In genomic region chr2:181457831-181458230, GRCm38 (mm10) we compare ENCODE assay signal across 8 mouse cellular contexts. TPM values are rescaled to one million over a fixed set of nuclear protein-coding genes. Genes with fewer than 3 reads are reported as not detected.
DNase-seq lines count a peak whose midpoint lies in the region; ATAC-seq and TF ChIP-seq lines count a peak whose summit lies in the region.

No protein-coding gene starts in this region.

- H3K27me3 ChIP-seq in intestine, postnatal 0 days (replicated peaks; ENCODE audit: control insufficient read depth, insufficient read depth, low read length) = peaks cover 47% of the 10 kb centered on the region
- H3K27me3 ChIP-seq in midbrain, embryonic 14.5 days (ENCODE audit: control insufficient read depth, insufficient read depth, low read length) = peaks cover 7% of the 10 kb centered on the region; the same call in 1 of the 2 replicates

- peak overlapping the region; percentile 86 for H3K4me3 ChIP-seq in intestine, postnatal 0 days (ENCODE audit: low read depth, low read length)
- peak overlapping the region; percentile 98 for H3K4me3 ChIP-seq in midbrain, embryonic 14.5 days (replicated peaks; ENCODE audit: low read depth, low read length)

- no peaks in the 10 kb centered on the region for H3K9me3 ChIP-seq in intestine, postnatal 0 days (ENCODE audit: control insufficient read depth)
- no peaks in the 10 kb centered on the region for H3K9me3 ChIP-seq in midbrain, embryonic 14.5 days (ENCODE audit: control insufficient read depth, low read length)

- WGBS in intestine, postnatal 0 days = 7% methylated on average over 15 of the region's 15 CpGs
- WGBS in midbrain, embryonic 14.5 days = 3% methylated on average over 15 of the region's 15 CpGs

- H3K27ac ChIP-seq in intestine, postnatal 0 days (ENCODE audit: low read depth, low read length) = no peak overlapping the region
- no peak overlapping the region for H3K27ac ChIP-seq in midbrain, embryonic 14.5 days (replicated peaks; ENCODE audit: low read depth, low read length)

- no peak overlapping the region for H3K9ac ChIP-seq in intestine, postnatal 0 days (ENCODE audit: low read depth, low read length)
- H3K9ac ChIP-seq in midbrain, embryonic 14.5 days (replicated peaks; ENCODE audit: low read length) = peak overlapping the region; percentile 93; the same call in 1 of the 2 replicates

- no peaks in the 10 kb centered on the region for H3K36me3 ChIP-seq in intestine, postnatal 0 days (ENCODE audit: control insufficient read depth, insufficient read depth)
- H3K36me3 ChIP-seq in midbrain, embryonic 14.5 days (ENCODE audit: control insufficient read depth, insufficient read depth, low read length) = no peaks in the 10 kb centered on the region

- DNase-seq in cerebellum, adult 9-11 months = peak; percentile 25
- DNase-seq in cerebellum, adult 11 months = no peak
- DNase-seq in urinary bladder, postnatal 14 days (ENCODE audit: low spot score) = peak; percentile 6
- DNase-seq in urinary bladder, adult 18-20 months (ENCODE audit: low spot score in 2 of 2) = no peak
- DNase-seq in midbrain, embryonic 14.5 days = peak; percentile 46
- DNase-seq in T-cell, adult 2 months (ENCODE audit: low spot score) = no peak
- DNase-seq in layer of hippocampus, adult 18-20 months (ENCODE audit: low spot score in 2 of 2) = no peak

- no peak for ATAC-seq in intestine, postnatal 0 days
- no peak for ATAC-seq in midbrain, embryonic 14.5 days (ENCODE audit: low FRiP score, low TSS enrichment)

- no peaks in the 10 kb centered on the region for H3K4me1 ChIP-seq in intestine, postnatal 0 days (replicated peaks; ENCODE audit: control insufficient read depth, insufficient read depth, low read length)
- peaks cover 10% of the 10 kb centered on the region; the same call in 1 of the 2 replicates for H3K4me1 ChIP-seq in midbrain, embryonic 14.5 days (ENCODE audit: control insufficient read depth, insufficient read depth, low read length)

- peak overlapping the region; percentile 100 for H3K4me2 ChIP-seq in intestine, postnatal 0 days (replicated peaks; ENCODE audit: low read depth)
- peak overlapping the region; percentile 91 for H3K4me2 ChIP-seq in midbrain, embryonic 14.5 days (ENCODE audit: low read length)

- no peak for TF ChIP-seq CTCF in intestine, postnatal 0 days (IDR thresholded peaks at IDR 0.05; ENCODE audit: low read depth)

RNA-seq across cellular contexts. Expression of gene Zbtb46, which starts 1.4 kb away (rescaled TPM):
- 2.1 and 2.3 TPM in 2 replicates for polyA plus RNA-seq in intestine, postnatal 0 days (2015; fragmentation: Nextera tagmentation; extraction: Ambion mirVana)
- polyA plus RNA-seq in midbrain, embryonic 14.5 days (2014; fragmentation: Nextera tagmentation; extraction: Ambion mirVana) = 18.8 and 22.2 TPM in 2 replicates
- total RNA-seq in layer of hippocampus, adult 18-20 months (2021) = 1 to 10 TPM; 8.0 to 8.4 TPM

RNA-seq across cellular contexts. Expression of gene Abhd16b, which starts 35.2 kb away (rescaled TPM):
- polyA plus RNA-seq in intestine, postnatal 0 days (2015; fragmentation: Nextera tagmentation; extraction: Ambion mirVana) = 0.07 TPM in 1 of 2 replicates, not detected in the other
- 0.12 TPM in 1 of 2 replicates, not detected in the other for polyA plus RNA-seq in midbrain, embryonic 14.5 days (2014; fragmentation: Nextera tagmentation; extraction: Ambion mirVana)
- total RNA-seq in layer of hippocampus, adult 18-20 months (2021) = not detected

RNA-seq across cellular contexts. Expression of gene Tpd52l2, which starts 39.1 kb away (rescaled TPM):
- 83.7 and 88.2 TPM in 2 replicates for polyA plus RNA-seq in intestine, postnatal 0 days (2015; fragmentation: Nextera tagmentation; extraction: Ambion mirVana)
- 102 and 112 TPM in 2 replicates for polyA plus RNA-seq in midbrain, embryonic 14.5 days (2014; fragmentation: Nextera tagmentation; extraction: Ambion mirVana)
- 10 to 100 TPM; 71.5 to 78.4 TPM for total RNA-seq in layer of hippocampus, adult 18-20 months (2021)

Comparison
In these comparisons a context has a peak if more than half of its experiments do, and no peak if none do; other contexts are left out.
1. DNase-seq: peak in cerebellum, adult 9-11 months (single experiment), urinary bladder, postnatal 14 days (single experiment) and midbrain, embryonic 14.5 days (single experiment); none in cerebellum, adult 11 months (single experiment), urinary bladder, adult 18-20 months (0 of 2), T-cell, adult 2 months (single experiment) and layer of hippocampus, adult 18-20 months (0 of 2).